Mouse (Mus musculus): Measurements from ENCODE around the gene Cnot10. TPM values are rescaled to one million over a fixed set of nuclear protein-coding genes. Genes with fewer than 3 reads are reported as not detected.

The Cnot10 gene
- polyA plus RNA-seq (2012; rRNA removed), result 7.8 and 17.0 TPM in 2 replicates

GRCm38 (mm10) chr9:114639839-114640646 is at the start of gene Cnot10:
Gene Cnot10 (minus strand): TSS chr9:114640184.
- 4% methylated on average over 51 of the region's 51 CpGs for WGBS
- TF ChIP-seq CTCF (IDR thresholded peaks at IDR 0.05; ENCODE audit: extremely low read depth, insufficient read length, insufficient replicate concordance, low read depth, low read length) (0 out of 2 replicates have a peak, but pooled peaks have one; percentile 27), POLR2A (IDR thresholded peaks at IDR 0.05; ENCODE audit: low read depth, low read length) (peak; percentile 78)
- H3K4me3 ChIP-seq (ENCODE audit: low read depth, low read length), result peak within 1 kb of the TSS; percentile 78
- no peaks in the 10 kb centered on the region for H3K27me3 ChIP-seq (ENCODE audit: control insufficient read depth, insufficient read depth, low read length)
- peaks cover 5% of the 10 kb centered on the region; the same call in 1 of the 2 replicates for H3K4me1 ChIP-seq (ENCODE audit: control insufficient read depth, insufficient read depth, insufficient read length, low read length)
- peak within 1 kb of the TSS; percentile 71 for H3K27ac ChIP-seq (ENCODE audit: insufficient read depth, low read depth, low read length)
- H3K36me3 ChIP-seq (ENCODE audit: control insufficient read depth, insufficient read depth, low read length), result peaks cover 2% of the 10 kb centered on the region; the same call in 1 of the 2 replicates

GRCm38 (mm10) chr9:114688953-114689407 is 49.0 kb upstream of the Cnot10 start:
- peaks cover 8% of the 10 kb centered on the region for H3K36me3 ChIP-seq (ENCODE audit: control insufficient read depth, insufficient read depth, low read length)
- no peaks in the 10 kb centered on the region for H3K27me3 ChIP-seq (ENCODE audit: control insufficient read depth, insufficient read depth, low read length)
- under 1% methylated on average over 50 of the region's 50 CpGs for WGBS
- peaks cover 13% of the 10 kb centered on the region for H3K4me1 ChIP-seq (ENCODE audit: control insufficient read depth, insufficient read depth, insufficient read length, low read length)
- TF ChIP-seq POLR2A (IDR thresholded peaks at IDR 0.05; ENCODE audit: low read depth, low read length) (no peak), CTCF (IDR thresholded peaks at IDR 0.05; ENCODE audit: extremely low read depth, insufficient read length, insufficient replicate concordance, low read depth, low read length) (no peak)
- peak overlapping the region; percentile 91 for H3K4me3 ChIP-seq (ENCODE audit: low read depth, low read length)
- peak overlapping the region; percentile 97 for H3K27ac ChIP-seq (ENCODE audit: insufficient read depth, low read depth, low read length)

DNA sequence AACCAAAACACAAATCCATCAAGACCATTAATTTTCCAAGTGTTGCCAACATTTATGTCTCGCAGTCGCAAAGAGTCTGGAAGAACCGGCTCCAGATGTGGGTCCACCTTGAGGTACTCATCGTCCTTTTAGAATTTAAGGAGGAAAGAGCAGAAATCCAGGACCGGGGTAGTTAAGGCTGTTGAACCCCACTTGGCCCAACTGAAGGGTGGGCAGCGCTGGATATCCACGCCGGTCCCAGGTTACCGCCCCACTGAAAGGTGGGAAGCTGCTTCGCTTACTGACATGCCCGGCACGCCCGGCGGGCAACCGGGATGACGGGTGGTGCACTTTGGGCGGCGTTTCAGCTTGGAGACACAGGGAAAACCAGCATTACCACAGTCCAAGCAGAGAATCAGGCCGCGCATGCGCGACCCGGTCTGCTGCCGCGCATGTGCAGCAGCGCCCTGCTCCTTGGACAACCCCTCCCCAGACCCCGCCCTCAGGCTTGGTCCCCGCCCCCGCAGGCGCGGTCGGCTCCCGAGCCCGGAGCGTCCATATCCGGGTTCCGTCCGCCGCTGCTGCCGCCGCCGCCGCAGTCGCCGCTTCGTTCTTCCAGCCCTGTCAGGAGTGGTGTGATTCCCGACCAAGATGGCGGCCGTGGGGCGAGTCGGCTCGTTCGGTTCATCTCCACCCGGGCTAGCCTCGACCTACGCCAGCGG is 48.4 kb upstream of the Cnot10 start, which contains the start of gene Dync1li1:
TSS of gene Dync1li1 (plus strand) at position 539 of the 701 bp plus-strand sequence.
- WGBS, result 1% methylated on average over 55 of the region's 57 CpGs

DNA sequence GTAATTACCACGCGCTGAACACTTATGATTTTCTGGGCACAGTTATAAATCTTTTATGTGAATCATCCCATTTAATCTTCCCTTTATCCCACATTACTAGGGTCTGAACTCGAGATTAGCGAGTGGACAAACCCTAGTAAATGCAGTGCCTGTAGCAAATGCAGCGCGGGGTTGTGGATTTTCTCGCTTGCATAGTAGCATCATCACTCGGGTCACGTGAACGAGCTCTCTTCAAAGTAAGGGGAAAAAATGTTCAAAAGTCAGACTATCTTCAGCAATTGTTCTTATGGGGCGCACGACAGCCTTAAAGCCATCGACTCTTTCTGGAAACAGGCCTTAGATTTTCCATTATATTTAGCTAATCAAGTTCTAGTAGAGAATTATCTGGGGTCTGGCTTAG is 47.7 kb upstream of the Cnot10 start:
- peaks cover 5% of the 10 kb centered on the region for H3K36me3 ChIP-seq (ENCODE audit: control insufficient read depth, insufficient read depth, low read length)
- no peaks in the 10 kb centered on the region for H3K27me3 ChIP-seq (ENCODE audit: control insufficient read depth, insufficient read depth, low read length)
- H3K27ac ChIP-seq (ENCODE audit: insufficient read depth, low read depth, low read length), result no peak overlapping the region
- WGBS, result 81% methylated on average over 13 of the region's 13 CpGs
- H3K4me3 ChIP-seq (ENCODE audit: low read depth, low read length), result no peak overlapping the region
- H3K4me1 ChIP-seq (ENCODE audit: control insufficient read depth, insufficient read depth, insufficient read length, low read length), result peaks cover 13% of the 10 kb centered on the region
- TF ChIP-seq POLR2A (IDR thresholded peaks at IDR 0.05; ENCODE audit: low read depth, low read length) (no peak), CTCF (IDR thresholded peaks at IDR 0.05; ENCODE audit: extremely low read depth, insufficient read length, insufficient replicate concordance, low read depth, low read length) (no peak)

More for the DNA sequence above, 48.4 kb upstream of the Cnot10 start, which contains the start of gene Dync1li1:
- TF ChIP-seq CTCF (IDR thresholded peaks at IDR 0.05; ENCODE audit: extremely low read depth, insufficient read length, insufficient replicate concordance, low read depth, low read length) (no peak), POLR2A (IDR thresholded peaks at IDR 0.05; ENCODE audit: low read depth, low read length) (peak; percentile 89)
- Histone ChIP-seq H3K4me1 (ENCODE audit: control insufficient read depth, insufficient read depth, insufficient read length, low read length) (peaks cover 13% of the 10 kb centered on the region), H3K27ac (ENCODE audit: insufficient read depth, low read depth, low read length) (peak within 1 kb of the TSS; percentile 97), H3K36me3 (ENCODE audit: control insufficient read depth, insufficient read depth, low read length) (peaks cover 8% of the 10 kb centered on the region), H3K4me3 (ENCODE audit: low read depth, low read length) (peak within 1 kb of the TSS; percentile 91), H3K27me3 (ENCODE audit: control insufficient read depth, insufficient read depth, low read length) (no peaks in the 10 kb centered on the region)

DNA sequence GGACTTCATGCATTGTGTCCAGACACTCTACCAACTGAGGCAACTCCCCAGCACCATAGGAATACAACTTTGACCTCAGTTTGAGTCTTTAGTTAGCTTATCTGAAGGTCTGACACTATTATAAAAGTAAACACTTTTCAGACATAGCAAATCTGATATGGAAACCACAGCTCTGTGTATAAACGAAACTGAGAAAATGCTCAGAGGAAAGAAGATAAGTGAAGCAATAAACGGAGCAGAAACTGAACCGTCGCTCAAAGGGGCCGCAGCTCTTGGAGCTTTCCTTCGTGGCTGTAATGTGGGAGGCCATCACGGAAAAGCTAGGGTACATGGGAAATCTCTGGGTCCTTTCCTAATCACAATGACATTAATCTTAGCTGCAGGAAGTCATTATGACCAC is 46.3 kb upstream of the Cnot10 start:
- Histone ChIP-seq H3K27ac (ENCODE audit: insufficient read depth, low read depth, low read length) (peak overlapping the region; percentile 75), H3K27me3 (ENCODE audit: control insufficient read depth, insufficient read depth, low read length) (no peaks in the 10 kb centered on the region), H3K4me3 (ENCODE audit: low read depth, low read length) (no peak overlapping the region), H3K36me3 (ENCODE audit: control insufficient read depth, insufficient read depth, low read length) (no peaks in the 10 kb centered on the region), H3K4me1 (ENCODE audit: control insufficient read depth, insufficient read depth, insufficient read length, low read length) (peaks cover 13% of the 10 kb centered on the region)
- 14% methylated on average over 7 of the region's 7 CpGs for WGBS
- TF ChIP-seq CTCF (IDR thresholded peaks at IDR 0.05; ENCODE audit: extremely low read depth, insufficient read length, insufficient replicate concordance, low read depth, low read length) (no peak), POLR2A (IDR thresholded peaks at IDR 0.05; ENCODE audit: low read depth, low read length) (no peak)

- no peak overlapping the region for H3K4me3 ChIP-seq (ENCODE audit: low read depth, low read length)
- 82% methylated on average over 4 of the region's 4 CpGs for WGBS
- H3K36me3 ChIP-seq (ENCODE audit: control insufficient read depth, insufficient read depth, low read length), result no peaks in the 10 kb centered on the region
- TF ChIP-seq POLR2A (IDR thresholded peaks at IDR 0.05; ENCODE audit: low read depth, low read length) (no peak), CTCF (IDR thresholded peaks at IDR 0.05; ENCODE audit: extremely low read depth, insufficient read length, insufficient replicate concordance, low read depth, low read length) (no peak)
- no peak overlapping the region for H3K27ac ChIP-seq (ENCODE audit: insufficient read depth, low read depth, low read length)
- no peaks in the 10 kb centered on the region for H3K27me3 ChIP-seq (ENCODE audit: control insufficient read depth, insufficient read depth, low read length)
- H3K4me1 ChIP-seq (ENCODE audit: control insufficient read depth, insufficient read depth, insufficient read length, low read length), result peaks cover 8% of the 10 kb centered on the region; the same call in 1 of the 2 replicates
Measured at GRCm38 (mm10) chr9:114682193-114682592, 42.2 kb upstream of the Cnot10 start.
